Mouse (Mus musculus): Measurements from ENCODE around the gene Abtb2.

GRCm38 (mm10) chr2:103556125-103556877 is 9.8 kb upstream of the Abtb2 start:
- TF ChIP-seq EP300 (IDR thresholded peaks at IDR 0.05; ENCODE audit: insufficient read depth, low read depth, low read length) (no peak), CTCF (IDR thresholded peaks at IDR 0.05; ENCODE audit: low read depth, low read length) (no peak)
